Comparison of ENCODE assay signal across 17 mouse cellular contexts in genomic region chr12:15837566-15837965, GRCm38 (mm10).
"Had no signal": no experiment of that assay in that cellular context is flagged by ENCODE, and none has a peak within 500 bp of the region (broad histone marks: within the 10 kb centered on the region; RNA-seq: fewer than 3 reads in every experiment).

No protein-coding gene starts in this region.

- DNase-seq: lung, adult 18-20 months; lung, embryonic 14.5 days; lung, postnatal 10 days; lung, postnatal 4 days; midbrain, embryonic 14.5 days; retina, postnatal 1 day; right cerebral cortex, adult 18-20 months; right cerebral cortex, postnatal 25 days; right cerebral cortex, postnatal 4 days; spleen, adult 18-20 months; thymus, adult 18-20 months; thymus, postnatal 25 days; thymus, postnatal 4 days had no signal

- H3K36me3 ChIP-seq: midbrain, embryonic 10.5 days; midbrain, embryonic 12.5 days; neural tube, embryonic 13.5 days had no signal

- H3K27ac ChIP-seq: midbrain, embryonic 10.5 days; midbrain, embryonic 12.5 days; neural tube, embryonic 13.5 days had no signal

- H3K4me3 ChIP-seq: midbrain, embryonic 10.5 days; midbrain, embryonic 12.5 days; myocyte; neural tube, embryonic 13.5 days had no signal

- H3K9ac ChIP-seq: lung, embryonic 14.5 days; midbrain, embryonic 12.5 days; neural tube, embryonic 13.5 days had no signal

- H3K27me3 ChIP-seq: midbrain, embryonic 12.5 days; neural tube, embryonic 13.5 days had no signal

- H3K9me3 ChIP-seq: midbrain, embryonic 10.5 days; midbrain, embryonic 12.5 days; neural tube, embryonic 13.5 days had no signal

- H3K4me1 ChIP-seq: midbrain, embryonic 10.5 days; midbrain, embryonic 12.5 days; neural tube, embryonic 13.5 days had no signal

- H3K4me2 ChIP-seq: lung, embryonic 14.5 days; midbrain, embryonic 12.5 days; neural tube, embryonic 13.5 days had no signal
